Mouse (Mus musculus): Measurements from ENCODE around the gene Ldhd.
A peak's percentile ranks its signal among the peaks of the same experiment; 100 is the strongest.

Gene Ldhd

DNA sequence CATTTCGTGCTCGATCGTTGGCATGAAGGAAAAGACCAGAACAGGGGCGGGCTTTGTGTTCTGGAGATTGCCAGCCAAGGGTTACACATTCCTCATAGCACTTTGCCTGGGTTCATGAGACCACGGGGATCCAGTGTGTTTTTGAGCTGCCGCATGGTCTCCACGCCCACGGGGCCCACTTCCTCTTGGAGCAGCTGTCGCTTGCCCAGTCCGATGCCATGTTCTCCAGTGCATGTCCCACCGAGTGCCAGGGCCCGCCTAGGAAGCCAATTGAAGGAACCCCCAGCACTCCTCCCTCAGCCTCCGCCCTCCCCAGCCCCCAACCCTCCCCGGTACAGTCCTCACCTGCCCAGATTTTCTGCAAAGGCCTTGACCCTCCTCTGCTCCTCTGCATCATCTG lies 3.2 kb downstream of the Ldhd start:
- DNase-seq: peak; percentile 47

GRCm38 (mm10) chr8:111626528-111626820 lies 3.7 kb downstream of the Ldhd start:
- DNase-seq: no peak

- DNase-seq: peak; percentile 83
Measured at GRCm38 (mm10) chr8:111625694-111626527, 4.3 kb downstream of the Ldhd start.

DNA sequence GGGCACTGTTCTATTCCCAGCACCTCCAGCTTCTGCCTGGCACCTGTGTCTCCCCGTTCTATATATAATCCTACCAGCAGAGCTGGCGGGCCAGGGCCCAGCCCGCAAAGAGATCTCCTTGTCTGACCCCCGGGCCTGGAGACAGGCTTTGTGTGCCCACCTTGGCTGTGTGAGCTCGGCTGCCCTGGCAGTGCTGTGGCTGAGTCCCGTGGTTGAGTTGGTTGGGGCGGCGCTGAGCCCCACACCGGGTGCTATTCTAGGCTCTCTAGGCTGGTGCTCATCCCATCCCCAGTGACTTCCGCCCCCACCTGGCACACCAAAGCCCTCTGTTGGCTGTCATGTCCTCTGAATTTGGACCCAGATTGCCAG lies 5.3 kb downstream of the Ldhd start:
- DNase-seq: peak; percentile 73

GRCm38 (mm10) chr8:111624081-111624852 lies 5.9 kb downstream of the Ldhd start:
- DNase-seq: peak; percentile 65

- no peak for DNase-seq
Measured at GRCm38 (mm10) chr8:111622553-111622952, 7.6 kb downstream of the Ldhd start.

GRCm38 (mm10) chr8:111622104-111622503 lies 8.1 kb downstream of the Ldhd start:
- no peak for DNase-seq

DNA sequence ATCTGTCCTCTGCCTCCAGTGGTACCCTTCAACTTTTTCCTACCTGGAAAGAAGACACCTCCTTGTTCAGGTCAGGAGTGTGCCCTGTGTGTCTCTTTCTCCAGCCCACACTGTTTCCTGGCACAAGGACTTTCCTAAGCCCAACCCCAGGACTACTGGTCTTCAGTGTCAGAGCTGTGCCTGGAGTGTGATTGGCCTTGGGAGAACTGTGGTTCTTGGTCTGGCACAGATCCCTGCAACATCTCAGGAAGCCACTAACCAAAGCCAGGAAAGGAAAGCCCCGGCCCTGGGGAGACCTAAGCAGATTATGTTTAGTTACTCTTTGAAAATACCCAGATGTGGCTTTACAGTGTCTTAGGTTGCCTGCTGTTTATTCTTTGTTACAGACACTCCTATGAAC lies 10.2 kb downstream of the Ldhd start:
- no peak for DNase-seq

DNA sequence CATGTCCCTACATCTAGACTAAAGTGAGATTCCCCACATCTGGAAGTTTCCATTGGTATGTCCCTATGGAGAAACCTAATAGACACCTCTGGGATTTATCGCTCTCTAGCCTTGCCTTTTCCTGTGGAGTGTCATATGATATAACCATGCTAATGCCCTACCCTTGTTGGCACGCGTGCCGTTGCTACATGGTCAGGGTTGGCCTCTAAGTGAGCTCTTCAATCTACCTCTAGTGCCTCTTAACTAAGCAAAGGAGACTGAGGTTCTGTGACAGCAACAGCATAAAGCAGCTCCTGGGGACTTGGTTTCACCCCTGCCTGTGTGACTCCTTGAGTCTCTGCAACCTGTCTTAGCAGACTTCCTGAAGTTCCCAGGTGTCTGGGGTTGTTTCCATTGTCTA lies 11.9 kb downstream of the Ldhd start:
- DNase-seq: no peak

GRCm38 (mm10) chr8:111617812-111618211 lies 12.4 kb downstream of the Ldhd start:
- DNase-seq: no peak

- no peak for DNase-seq
Measured at GRCm38 (mm10) chr8:111614786-111615701, 15.1 kb downstream of the Ldhd start.

DNA sequence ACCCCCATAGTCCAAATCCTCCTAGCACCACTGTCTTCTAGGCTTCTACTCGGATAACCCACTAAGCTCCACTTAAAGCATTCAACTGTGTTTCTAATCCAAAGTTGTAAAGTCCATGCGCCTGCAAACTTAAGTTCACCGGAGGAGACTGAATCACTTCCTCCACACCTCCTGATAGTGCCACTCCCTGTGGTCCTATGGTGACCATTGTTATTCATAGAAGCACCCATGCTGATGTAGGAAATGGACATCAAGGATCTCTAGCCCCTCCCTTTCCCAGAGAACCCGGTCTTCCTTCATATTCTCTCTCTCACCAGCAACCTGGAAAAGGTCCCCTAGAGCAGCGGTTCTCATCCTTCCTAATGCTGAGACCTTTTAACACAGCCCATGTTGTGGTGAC lies 17.0 kb downstream of the Ldhd start:
- no peak for DNase-seq

GRCm38 (mm10) chr8:111607414-111607813 lies 22.8 kb downstream of the Ldhd start:
- DNase-seq: no peak

DNA sequence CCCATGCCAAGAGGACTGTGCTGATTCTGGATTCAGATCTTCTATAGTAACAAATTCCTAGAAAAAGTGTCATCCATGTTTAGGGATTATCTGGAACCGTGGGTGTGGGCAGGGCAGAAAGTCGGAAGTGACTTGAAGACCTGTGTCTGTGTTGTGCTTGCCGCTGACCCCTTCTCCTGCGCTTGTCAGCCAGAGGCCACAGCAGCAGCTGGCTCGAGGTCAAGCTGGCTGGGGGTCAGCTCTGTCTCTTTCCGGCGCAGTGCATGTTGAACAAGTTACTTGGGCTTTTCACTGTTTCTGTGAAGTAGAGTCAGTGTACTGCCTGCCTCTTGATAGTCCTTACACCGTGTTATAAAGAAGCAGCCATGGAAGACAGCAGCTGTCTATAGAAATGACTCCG lies 23.2 kb downstream of the Ldhd start:
- no peak for DNase-seq

DNA sequence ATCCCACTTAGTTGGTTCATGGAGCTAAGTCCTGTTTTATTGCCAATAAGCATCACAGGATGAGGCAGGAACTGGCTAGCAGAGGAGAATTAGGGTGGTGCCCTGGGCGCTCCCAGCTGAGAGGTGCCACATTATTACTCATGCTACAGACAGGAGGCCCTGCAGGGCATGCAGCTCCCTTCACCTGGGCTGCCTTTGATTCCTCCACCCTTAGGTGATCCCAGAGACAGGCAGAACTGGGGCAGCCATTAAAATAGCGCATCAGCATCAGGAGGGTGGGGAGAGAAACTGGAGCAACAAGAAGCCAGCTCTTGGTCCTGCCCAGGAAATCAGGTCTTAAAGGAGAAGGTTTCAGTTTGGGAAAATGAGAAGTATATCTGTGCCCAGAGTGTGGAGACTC lies 25.2 kb downstream of the Ldhd start:
- no peak for DNase-seq

DNA sequence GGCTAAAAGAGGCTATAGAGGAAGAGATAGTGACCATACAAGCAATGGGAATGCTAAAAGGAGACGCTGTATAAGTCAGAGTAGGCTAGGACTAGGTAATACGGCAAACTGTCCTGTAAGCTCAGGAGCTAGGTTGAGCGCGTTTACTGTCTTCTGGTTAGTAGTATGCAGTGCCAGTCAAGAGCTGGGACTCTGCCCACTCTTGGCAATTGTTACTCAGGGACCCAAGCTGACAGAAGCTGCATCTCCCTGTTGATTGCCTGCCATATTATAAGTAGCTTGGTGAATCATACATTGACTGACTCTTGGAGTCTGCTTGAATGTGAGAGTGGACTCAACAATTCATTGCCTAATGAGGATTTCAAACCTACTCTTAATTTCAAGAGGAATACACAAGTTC lies 28.1 kb downstream of the Ldhd start:
- no peak for DNase-seq

DNA sequence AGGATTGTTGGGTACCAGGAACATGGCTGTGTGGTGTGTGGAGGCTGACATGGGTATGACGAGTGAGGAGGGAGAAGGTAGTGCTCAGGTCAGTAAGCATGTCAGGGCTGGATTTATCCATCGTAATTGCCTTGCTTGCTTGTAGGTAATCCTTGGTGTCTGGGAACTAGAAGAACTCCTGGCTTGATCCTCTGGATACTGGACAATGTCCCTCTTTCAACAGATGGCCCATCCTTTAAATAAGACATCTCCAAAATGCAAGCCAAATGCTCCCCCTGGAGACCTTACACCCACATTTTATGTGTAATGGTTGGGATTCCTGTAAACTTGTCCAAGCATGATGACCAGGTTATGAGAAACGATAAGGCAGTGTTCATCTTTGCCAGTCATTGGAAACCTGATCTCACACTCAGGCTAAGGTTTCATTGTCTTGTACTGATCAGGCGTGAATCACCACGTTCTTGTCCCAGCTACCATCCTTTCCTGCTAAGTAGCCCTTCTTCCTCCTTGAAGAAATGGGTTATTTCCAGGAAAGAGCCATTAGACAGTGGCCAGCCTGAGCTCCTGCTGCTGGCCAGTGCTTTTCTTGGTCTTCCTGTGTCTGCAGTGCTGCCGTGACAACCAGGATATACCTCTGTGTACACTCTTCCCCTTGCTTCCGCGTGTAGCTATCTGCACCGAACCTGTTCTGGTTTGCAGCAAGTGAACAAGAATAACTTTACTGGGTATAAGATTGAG lies 30.3 kb downstream of the Ldhd start:
- DNase-seq: no peak

- no peak for DNase-seq
Measured at GRCm38 (mm10) chr8:111597310-111597709, 32.9 kb downstream of the Ldhd start.

GRCm38 (mm10) chr8:111596485-111596821 lies 33.7 kb downstream of the Ldhd start:
- DNase-seq: peak; percentile 49

DNA sequence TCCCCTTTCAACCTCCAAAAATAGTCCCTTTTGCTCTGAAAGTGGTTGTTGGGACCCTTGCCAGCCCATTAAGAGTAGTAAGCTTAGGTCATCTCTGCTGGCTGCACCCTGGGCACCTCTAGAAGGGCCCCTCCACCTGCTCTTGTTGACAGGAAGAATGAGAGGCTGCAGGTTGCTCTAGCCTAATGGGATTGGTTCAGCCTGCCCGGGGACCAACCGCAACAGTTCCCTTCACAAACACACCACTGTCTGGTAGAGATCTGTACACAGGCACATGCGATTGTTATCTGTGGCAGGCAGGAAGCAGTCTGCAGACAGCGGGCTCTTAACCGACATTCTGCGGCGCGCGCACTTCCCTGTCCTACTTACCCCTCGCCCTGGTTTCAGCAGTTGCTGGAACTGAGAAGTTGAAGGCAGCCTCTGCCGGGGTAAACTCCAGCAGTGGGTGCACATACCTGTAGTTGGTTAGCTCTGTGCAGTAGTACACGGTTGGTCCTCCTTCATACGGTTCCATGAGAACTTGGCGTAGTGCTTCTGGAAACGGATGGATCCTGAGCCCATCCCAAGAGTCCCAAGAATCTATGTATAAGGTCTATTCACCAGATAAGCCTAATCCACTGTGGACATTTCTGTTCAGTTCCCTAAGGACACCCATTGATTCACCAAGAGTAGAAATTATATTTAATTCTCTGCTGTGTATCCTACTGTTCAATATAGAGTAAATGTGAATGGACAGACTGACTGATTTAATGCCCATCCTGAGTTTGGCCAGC lies 34.3 kb downstream of the Ldhd start:
- DNase-seq: peak; percentile 90

- peak; percentile 42 for DNase-seq
Measured at GRCm38 (mm10) chr8:111594951-111595350, 35.2 kb downstream of the Ldhd start.

All from thymus, postnatal 4 days (tissue).